Mouse (Mus musculus) cortical plate, adult 2 months (tissue): ENCODE results near the gene Luc7l.

ENCODE experiments used
- CTCF ChIP-seq: fragments of 200-500 bp; IDR thresholded peaks from 2 replicates; pipeline ENCODE4 v1.5.1; 2011; ENCODE audit warnings: mild to moderate bottlenecking, control low read depth, low read length; ENCODE audit not compliant: insufficient read depth; ENCODE audit errors: extremely low read depth
- POLR2A ChIP-seq: fragments of 200-500 bp; IDR thresholded peaks from 2 replicates; pipeline ENCODE4 v1.6.1; 2011; ENCODE audit warnings: mild to moderate bottlenecking, low read length, control low read depth; ENCODE audit not compliant: insufficient read depth; ENCODE audit errors: extremely low read depth

DNA sequence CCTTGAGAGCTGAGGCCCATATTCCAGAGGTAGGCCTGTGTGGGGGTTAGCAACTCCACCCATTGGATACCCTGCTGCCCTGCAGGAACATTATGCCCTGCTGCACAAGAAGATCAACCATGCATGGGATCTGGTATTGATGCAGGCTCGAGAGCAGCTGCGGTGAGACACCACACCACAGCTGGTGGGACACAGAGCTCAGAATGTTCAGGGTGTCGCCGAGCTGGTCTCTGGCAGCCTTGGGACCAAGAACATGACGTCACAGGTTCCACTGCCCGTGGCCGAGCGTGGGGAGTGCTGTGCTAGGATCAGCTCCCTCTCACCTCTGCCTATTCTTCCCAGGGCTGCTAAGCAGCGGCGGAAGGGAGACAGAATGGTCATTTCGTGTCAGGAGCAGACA lies 47.9 kb upstream of the Luc7l start:
- TF ChIP-seq POLR2A: no peak
- no peak for TF ChIP-seq CTCF
